Mouse (Mus musculus): ENCODE data around the gene Ormdl1.
"Not testable (repeated sequence)": the region's sequence is repeated elsewhere in the genome, so short reads cannot be mapped to it uniquely, and the experiment has no call there.

Gene Ormdl1

DNA sequence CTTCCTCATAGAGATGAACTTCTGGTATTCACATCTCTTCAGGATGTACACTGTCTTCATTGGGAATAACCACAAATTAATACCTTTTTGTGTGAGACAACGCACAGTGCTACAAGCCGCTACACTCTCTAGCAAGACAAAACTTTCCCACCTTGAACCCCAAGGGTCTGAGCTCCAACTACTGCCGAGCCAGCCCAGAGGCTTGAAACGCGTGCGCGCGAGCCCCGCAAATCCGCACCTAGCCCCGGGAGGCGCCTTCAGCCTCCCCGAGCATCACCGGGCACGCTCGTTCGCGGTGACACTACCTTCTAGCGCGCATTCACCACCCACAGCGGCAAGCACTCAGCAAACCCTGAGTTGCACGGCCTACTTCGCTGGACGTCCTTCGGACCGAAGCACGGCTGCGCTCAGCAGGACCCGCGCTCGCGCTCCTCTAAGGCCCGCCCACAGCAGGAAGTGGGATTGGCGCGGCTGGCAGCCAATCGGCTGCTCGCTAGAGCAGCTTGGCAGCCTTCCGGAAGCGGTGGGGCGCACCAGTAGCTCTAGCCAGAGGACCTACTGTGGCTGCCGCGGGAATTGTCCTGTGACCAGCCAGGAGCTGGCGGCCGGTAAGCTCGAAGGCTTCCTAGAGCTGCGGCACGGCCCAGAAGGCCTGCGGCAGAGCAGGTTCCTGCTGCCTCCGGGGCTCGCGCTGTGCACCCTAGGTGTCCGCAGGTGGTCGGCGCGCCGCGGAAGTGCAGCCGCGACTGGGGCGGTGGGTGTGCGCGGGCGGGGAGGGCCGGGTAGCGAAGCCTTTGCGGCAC, at the start of gene Ormdl1, which contains the start of the genes Pms1 and Gm28778:
TSS of gene Ormdl1 (plus strand) at position 515 of the 803 bp plus-strand sequence.
TSS of gene Pms1 (minus strand) at position 438 of the 803 bp plus-strand sequence.
TSS of gene Gm28778 (plus strand) at position 531 of the 803 bp plus-strand sequence.
- DNase-seq = peak; percentile 99

DNA sequence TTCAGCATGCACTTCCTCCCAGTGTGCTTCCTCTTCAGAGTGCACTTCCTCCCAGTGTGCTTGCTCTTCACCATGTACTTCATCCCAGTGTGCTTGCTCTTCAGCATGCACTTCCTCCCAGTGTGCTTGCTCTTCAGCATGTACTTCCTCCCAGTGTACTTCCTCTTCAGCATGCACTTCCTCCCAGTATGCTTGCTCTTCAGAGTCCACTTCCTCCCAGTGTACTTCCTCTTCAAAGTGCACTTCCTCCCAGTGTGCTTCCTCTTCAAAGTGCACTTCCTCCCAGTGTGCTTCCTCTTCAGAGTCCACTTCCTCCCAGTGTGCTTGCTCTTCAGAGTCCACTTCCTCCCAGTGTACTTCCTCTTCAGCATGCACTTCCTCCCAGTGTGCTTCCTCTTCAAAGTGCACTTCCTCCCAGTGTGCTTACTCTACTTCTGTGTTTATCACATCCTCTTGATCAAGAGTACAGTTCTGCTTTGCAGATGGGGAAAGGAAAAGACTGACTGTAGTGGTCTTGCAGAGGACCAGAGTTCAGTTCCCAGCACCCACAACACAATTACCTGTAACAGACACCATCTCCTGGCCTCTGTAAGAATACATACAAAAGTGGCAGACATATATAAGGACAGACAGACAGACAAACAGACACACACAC, 31.8 kb upstream of the Ormdl1 start:
- not testable (repeated sequence) for DNase-seq

DNA sequence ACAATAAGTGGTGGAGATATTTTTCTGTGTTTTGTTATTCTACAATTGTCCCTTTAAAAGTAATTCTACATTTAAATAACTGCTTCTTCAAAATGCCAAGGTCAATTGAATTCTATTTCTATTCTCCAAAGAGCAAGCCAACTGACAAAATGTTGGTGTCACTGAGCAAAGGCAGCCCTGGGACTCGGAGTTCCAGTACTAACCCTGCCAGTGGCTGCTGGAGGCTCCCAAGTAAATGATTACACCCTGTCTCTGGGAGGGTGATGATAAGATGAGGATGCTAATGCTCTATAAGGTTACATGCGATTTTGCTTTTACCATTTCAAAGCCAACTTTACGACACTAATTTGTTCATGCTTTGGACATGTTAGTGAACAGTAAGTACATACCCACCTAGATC, 27.0 kb upstream of the Ormdl1 start:
- peak; percentile 93 for DNase-seq

DNA sequence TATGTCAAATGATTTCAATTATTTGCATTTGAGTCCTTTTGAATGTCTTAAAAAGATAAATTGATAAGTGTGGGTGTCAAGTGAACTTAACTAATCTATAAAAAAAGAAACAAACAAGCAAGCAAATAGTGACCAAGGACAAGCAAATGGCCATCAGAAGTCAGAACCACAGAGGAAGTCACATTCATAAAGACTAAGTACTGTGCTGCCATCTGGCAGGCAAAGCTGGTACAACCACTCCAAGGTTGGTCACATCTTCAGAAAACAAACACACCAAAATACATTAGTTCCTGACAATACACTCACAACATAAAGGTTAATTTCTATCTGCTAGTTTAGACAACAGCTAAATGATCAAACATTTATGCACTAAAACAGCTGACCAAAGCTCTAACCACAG, 24.2 kb upstream of the Ormdl1 start:
- no peak for DNase-seq

DNA sequence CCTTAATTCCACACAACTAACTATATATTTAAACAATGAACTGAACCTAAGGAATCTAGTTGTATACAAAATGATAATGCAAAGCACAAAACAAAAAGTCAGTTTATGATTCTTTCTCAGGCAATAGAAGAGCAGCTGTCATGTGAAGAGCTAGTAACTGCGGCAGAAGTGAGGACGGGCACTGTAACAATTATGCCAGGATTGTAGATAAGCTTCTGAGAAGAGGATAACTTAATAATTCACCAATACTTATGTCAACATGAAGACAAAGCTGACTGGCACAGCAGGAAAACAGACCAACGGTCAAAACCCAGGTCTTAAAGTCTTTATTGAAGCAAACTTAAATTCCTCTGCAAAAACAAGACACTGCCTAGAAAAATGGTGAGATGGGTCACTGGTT, 5.7 kb upstream of the Ormdl1 start:
- DNase-seq = no peak

DNA sequence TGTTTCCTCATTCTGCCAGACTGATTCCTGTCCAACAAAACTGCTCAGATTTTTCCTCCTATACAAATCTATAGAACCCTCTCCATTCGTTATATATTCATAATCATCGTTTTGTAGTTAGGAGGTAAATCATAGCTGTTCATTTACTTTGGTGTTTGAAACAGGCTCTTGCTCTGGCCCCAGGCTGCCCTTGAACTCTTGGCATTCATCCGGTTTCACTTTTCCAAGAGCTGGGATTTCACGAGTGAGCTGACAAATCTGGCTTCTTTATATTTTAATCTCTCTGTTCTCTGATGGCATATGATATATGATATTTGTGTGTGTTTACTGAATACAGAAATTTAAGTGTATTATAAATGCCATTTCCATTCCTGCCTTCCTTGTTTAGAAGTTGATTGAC, 3.6 kb downstream of the Ormdl1 start:
- no peak for DNase-seq

DNA sequence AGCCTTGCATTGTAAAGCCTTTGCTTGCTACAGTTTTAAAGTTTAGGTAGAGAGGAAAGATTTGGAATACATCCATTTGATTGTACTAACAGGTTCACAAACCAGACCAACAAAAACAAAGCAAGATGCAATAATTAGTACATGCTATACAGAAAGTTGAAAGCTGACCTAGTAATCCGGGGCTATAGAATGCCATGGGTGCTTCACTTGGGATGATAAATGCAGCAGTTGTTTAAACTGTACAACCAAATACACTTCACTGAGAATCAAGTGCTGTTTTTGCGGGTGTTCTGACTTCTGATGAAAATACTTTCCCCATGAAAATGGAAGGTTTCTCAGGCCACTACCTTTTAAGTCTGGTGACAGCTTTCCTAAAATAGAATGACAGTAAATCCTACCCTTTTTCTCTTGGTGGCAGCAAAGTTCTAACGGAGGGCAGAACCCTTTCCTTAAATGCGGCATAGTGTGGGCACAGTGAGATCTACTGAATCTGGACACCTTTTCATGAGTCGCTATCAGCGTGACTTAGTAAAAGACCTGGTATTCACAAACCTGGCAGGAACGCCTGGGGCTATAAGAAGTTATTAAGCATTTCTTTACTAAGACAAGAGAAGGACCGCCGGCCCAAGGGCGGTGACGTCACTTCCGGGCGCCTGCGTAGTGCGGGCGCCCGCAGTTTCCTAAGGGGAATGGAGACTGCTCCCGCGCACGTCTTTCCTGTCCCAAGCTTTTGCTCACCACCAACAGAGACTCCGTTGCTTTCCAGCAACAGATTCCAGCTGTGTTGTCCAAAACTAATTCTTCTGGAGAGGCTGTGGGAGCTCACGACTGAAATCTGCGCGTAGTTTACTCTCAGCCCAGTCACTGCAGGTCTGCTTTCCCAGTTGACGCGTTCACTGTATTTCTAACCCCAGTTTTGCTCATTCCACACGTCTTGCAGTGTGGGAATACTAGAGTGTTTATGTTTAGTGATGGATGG, 16.4 kb downstream of the Ormdl1 start, which contains the start of gene Osgepl1:
TSS of gene Osgepl1 (plus strand) at position 636 of the 979 bp plus-strand sequence.
- peak; percentile 98 for DNase-seq

DNA sequence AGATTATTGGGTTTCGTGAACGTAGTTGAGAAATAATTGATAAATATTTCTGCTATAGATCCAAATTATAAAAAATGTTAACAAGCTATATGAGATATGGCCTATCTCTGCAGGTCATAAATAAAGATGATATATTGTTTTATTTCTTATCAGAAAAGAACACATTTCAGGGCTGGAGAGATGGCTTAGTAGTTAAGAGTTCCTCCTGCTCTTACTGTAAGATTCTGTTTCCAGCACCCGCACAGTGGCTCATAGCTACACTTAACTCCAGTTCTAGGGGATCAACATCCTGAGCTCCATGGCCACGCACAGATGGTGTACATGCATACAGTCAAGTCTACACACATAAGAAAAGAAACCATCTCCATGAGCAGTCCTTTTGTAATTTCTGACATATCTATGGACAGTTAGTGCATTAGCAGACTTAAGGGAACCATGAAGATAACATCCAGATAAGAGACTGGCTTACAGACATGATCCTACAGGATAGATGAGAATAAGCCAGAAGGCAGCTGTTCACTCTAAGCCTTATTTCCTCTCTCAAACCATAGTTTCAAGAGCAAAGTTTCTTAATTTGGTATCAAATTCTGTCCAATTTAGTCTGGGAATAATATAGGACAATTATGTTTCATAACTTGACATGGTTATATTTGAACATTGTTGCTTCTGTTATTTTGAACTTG, 24.9 kb downstream of the Ormdl1 start:
- DNase-seq = no peak

DNA sequence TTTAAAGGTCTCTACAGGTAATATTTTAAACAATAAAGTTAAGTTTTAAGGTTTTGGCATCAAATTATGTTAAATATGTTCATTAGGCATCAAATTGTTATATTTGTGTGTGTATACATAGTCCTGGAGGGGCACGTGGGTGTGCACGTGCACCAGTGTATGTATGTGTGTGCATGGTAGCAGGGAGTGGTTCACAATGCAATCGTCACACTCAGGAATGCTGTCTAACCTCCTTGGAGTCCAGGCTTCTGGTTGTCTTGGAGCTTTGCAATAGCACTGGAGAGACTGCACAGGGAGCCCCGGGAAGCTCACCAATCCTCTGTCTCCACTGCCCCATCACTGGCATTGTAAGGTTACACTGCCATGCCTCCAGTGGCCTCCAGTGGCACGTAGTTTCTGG, 26.4 kb downstream of the Ormdl1 start:
- DNase-seq = no peak

DNA sequence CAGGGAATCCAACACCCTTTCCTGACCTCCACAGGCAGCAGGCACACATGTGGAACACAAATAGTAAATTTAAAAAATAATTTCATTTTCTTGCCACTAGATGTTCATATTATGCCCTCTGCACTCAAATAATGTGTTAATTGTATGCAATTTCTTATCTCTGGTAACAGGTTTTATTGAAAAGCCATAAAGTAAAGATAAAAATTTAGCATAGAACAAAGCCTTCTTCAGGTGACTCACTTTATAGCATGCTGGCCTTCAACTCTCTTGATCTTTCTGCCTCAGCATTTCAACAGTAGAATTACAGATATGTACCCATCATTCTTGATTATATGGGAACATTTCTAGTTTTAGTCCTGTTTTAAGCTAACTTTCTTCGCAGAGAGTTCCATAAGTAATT, 27.4 kb downstream of the Ormdl1 start:
- no peak for DNase-seq

DNA sequence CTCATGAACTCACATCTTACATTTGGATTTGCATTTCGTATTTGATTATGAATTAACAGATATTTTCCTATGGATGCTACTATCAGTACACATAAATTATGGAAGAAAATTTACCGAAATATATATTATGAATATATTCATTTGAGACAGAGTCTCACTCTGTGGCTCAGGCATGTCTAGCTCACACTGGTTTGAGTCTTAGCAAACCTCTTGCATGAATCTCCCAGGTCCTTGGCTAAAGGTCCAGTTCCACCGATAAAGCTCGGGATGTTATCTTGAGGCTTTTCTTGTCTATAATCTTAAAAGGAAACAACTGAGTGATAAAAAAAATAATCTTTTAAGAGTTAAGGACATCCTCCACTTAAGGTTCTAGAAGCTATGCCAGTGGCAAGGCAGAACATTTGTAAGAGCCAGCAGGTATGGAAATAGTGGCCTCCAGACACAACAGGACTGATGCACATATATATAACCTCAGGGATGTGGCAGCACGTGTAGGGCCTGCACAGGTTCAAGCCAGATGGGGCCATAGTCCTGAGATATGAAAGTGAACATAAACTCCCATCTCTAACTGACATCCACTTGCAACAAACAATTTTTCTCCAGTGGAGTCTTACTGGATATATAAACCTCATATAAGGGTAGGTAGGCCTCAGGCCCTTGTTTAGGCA, 28.1 kb downstream of the Ormdl1 start:
- no peak for DNase-seq

DNA sequence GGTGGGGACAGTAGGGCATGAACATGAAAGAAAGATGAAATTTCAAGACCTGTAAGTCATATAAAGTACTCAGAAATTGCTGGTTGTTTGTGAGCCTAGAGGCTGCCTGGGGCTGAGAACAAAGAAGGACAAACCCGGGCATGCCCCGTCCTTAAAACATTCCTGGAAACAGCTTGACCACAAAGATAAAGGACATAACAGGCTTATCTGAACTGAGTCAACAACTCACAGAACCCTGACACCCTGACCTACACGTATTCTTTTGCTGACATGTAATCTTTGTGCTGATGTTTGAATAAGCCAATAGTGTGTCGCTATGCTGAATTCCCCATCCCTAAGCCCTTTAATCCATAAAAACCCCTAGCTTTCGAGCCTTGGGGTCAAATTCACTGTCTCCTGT, 36.6 kb downstream of the Ormdl1 start:
- not testable (repeated sequence) for DNase-seq

DNA sequence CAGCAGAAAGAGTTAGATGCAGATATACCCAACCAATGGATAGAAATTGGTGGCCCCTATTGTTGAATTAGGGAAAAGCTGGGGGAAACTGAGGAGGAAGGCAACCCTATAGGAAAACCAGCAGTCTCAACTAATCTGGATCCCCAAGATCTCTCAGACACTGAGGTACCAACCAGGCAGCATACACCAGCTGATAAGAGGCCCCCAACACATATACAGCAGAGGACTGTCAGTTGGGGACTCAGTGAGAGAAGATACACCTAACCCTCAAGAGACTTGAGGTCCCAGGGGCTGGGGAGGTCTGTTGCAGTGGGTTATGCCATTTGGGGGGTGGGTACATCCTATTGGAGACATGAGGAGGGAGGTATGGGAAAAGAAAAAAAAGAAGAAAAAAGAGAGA, 38.6 kb downstream of the Ormdl1 start:
- no peak for DNase-seq

DNA sequence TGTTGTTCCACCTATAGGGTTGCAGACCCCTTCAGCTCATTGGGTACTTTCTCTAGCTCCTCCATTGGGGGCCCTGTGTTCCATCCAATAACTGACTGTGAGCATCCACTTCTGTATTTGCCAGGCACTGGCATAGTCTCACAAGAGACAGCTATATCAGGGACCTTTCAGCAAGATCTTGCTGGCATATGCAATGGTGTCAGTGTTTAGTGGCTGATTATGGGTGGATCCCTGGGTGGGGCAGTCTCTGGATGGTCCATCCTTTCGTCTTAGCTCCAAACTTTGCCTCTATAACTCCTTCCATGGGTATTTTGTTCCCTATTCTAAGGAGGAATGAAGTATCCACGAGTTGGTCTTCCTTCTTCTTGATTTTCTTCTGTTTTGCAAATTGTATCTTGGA, 40.5 kb downstream of the Ormdl1 start:
- not testable (repeated sequence) for DNase-seq

DNA sequence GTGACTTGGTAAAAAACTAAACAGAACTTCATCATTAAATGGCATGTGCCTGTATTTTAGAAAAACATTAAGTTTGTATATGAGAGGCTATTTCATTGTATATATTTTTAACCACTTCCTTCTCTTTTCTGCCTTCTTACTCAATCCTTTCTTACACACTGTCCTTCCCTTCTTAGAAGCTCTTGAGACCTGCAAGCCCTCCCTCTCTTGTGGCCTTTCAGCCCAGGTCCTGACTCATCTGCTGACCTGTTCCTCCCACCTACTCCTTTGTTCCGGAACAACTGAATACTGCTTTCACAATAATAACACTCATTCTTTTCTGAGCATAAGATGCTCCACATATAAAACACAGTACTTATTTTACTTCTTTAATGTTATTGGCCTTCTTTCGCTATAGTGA, 44.2 kb downstream of the Ormdl1 start:
- no peak for DNase-seq

DNA sequence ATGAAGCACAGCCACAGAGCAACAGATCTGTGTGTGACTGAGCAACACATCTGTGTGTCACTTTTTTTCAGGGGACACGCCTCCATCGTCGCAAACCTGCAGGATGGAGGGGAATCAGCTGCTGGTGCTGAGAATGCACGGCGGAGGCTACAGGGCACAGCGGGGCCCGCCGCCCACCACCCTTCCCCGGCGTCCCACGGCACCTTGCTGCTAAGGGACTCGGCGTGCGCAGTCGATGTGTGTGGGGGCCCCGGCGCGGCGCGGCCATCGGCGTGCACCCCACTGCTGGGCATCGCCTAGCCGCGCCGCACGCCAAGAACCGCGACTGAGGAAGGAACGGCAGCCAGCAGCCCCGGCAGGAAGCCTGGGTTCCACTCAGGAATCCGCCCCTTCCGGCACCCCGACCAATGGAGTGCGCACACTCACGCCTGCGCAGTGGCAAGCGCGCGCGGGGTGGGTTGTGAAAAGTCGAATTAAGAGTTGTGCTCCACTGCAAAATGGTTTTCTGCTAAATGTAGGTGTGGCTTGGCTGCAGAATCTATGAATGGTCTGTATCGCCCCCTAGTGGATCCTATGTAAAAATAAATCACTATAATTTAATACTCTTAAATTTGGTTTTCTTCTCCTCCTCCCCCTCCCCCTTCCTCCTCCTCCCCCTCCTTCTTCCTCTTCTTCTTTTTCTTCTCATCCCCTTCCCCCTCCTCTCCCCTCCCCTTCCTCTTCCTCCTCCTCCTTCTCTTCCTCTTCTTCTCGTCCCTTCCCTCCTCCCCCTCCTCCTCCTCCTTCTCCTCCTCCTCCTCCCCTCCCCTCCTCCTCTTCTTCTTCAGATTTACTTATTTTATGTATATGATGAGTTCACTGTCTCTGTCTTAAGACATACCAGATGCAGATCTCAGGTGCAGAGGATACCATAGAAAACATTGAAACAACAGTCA, 55.7 kb downstream of the Ormdl1 start, which contains the start of the genes Asdurf, Gm28551 and Asnsd1:
TSS of gene Asdurf (minus strand) at position 293 of the 935 bp plus-strand sequence.
TSS of gene Gm28551 (minus strand) at position 341 of the 935 bp plus-strand sequence.
TSS of gene Asnsd1 (minus strand) at position 426 of the 935 bp plus-strand sequence.
- peak; percentile 100 for DNase-seq

DNA sequence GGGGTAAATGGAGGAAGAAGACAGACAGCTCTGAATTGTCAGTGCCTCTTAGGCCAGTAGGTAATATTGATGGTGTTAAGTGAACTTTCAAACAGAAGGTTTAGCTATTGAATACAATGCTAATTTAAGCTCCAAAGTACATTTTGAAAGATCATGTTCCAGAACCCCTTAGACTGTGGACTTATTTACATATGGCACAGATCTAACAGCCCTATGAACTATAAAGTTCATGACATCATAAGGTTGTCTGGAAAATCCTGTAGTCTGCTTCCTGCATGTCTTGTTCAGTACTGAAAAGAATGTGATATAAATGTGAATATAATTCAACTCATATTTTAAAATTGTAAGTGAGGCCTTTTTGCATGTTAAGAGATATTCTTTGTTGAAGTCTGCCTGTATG, 62.1 kb downstream of the Ormdl1 start:
- DNase-seq = no peak

Data from heart, adult 11 months (tissue).